Mouse (Mus musculus): ENCODE results near the gene Sec24c. TPM values are rescaled to one million over a fixed set of nuclear protein-coding genes. Genes with fewer than 3 reads are reported as not detected.

The Sec24c gene
- polyA plus RNA-seq, 1 experiment from 2014 or later = 93.3 TPM

- 35% methylated on average over 3 of the region's 3 CpGs for WGBS
- H3K4me1 ChIP-seq = peaks cover 3% of the 10 kb centered on the region
- no peaks in the 10 kb centered on the region for H3K9me3 ChIP-seq
- H3K9ac ChIP-seq = no peak overlapping the region
- no peaks in the 10 kb centered on the region for H3K27me3 ChIP-seq
- H3K27ac ChIP-seq = no peak overlapping the region
- no peaks in the 10 kb centered on the region for H3K36me3 ChIP-seq
- H3K4me2 ChIP-seq = no peak overlapping the region
- no peak overlapping the region for H3K4me3 ChIP-seq
- ATAC-seq (ENCODE audit: insufficient number of reproducible peaks, insufficient read depth, low FRiP score, low TSS enrichment, low read depth) = no peak
Observed at GRCm38 (mm10) chr14:20645547-20645946, 28.6 kb upstream of the Sec24c start.

- H3K27ac ChIP-seq = no peak overlapping the region
Observed at GRCm38 (mm10) chr14:20646381-20646780, 27.7 kb upstream of the Sec24c start.

GRCm38 (mm10) chr14:20651000-20651399 lies 23.1 kb upstream of the Sec24c start:
- H3K27ac ChIP-seq = no peak overlapping the region
- 80% methylated on average over 2 of the region's 2 CpGs for WGBS
- H3K4me3 ChIP-seq = no peak overlapping the region
- no peak overlapping the region for H3K4me2 ChIP-seq
- H3K9ac ChIP-seq = 0 out of 2 replicates have a peak overlapping the region, but pooled peaks have one; percentile 16
- no peaks in the 10 kb centered on the region for H3K4me1 ChIP-seq
- no peaks in the 10 kb centered on the region for H3K27me3 ChIP-seq
- H3K36me3 ChIP-seq = no peaks in the 10 kb centered on the region
- no peak for ATAC-seq (ENCODE audit: insufficient number of reproducible peaks, insufficient read depth, low FRiP score, low TSS enrichment, low read depth)
- H3K9me3 ChIP-seq = no peaks in the 10 kb centered on the region

More at GRCm38 (mm10) chr14:20646381-20646780, 27.7 kb upstream of the Sec24c start:
- Histone ChIP-seq H3K9me3 (no peaks in the 10 kb centered on the region), H3K4me1 (peaks cover 3% of the 10 kb centered on the region), H3K36me3 (no peaks in the 10 kb centered on the region), H3K4me3 (no peak overlapping the region), H3K27me3 (no peaks in the 10 kb centered on the region), H3K4me2 (no peak overlapping the region), H3K9ac (no peak overlapping the region)
- ATAC-seq (ENCODE audit: insufficient number of reproducible peaks, insufficient read depth, low FRiP score, low TSS enrichment, low read depth) = no peak

GRCm38 (mm10) chr14:20651722-20652256 lies 22.3 kb upstream of the Sec24c start:
- ATAC-seq (ENCODE audit: insufficient number of reproducible peaks, insufficient read depth, low FRiP score, low TSS enrichment, low read depth) = no peak

GRCm38 (mm10) chr14:20654690-20655421 lies 19.3 kb upstream of the Sec24c start:
- Histone ChIP-seq H3K4me1 (no peaks in the 10 kb centered on the region), H3K9me3 (no peaks in the 10 kb centered on the region), H3K4me2 (no peak overlapping the region), H3K9ac (no peak overlapping the region), H3K36me3 (no peaks in the 10 kb centered on the region), H3K27ac (no peak overlapping the region), H3K27me3 (no peaks in the 10 kb centered on the region), H3K4me3 (no peak overlapping the region)
- no peak for ATAC-seq (ENCODE audit: insufficient number of reproducible peaks, insufficient read depth, low FRiP score, low TSS enrichment, low read depth)
- 77% methylated on average over 9 of the region's 9 CpGs for WGBS

More at GRCm38 (mm10) chr14:20651722-20652256, 22.3 kb upstream of the Sec24c start:
- H3K4me2 ChIP-seq = no peak overlapping the region
- H3K4me3 ChIP-seq = no peak overlapping the region
- H3K27ac ChIP-seq = no peak overlapping the region
- H3K9me3 ChIP-seq = no peaks in the 10 kb centered on the region
- 59% methylated on average over 4 of the region's 4 CpGs for WGBS
- H3K27me3 ChIP-seq = no peaks in the 10 kb centered on the region
- no peaks in the 10 kb centered on the region for H3K36me3 ChIP-seq
- no peak overlapping the region for H3K9ac ChIP-seq
- H3K4me1 ChIP-seq = no peaks in the 10 kb centered on the region

GRCm38 (mm10) chr14:20655731-20656130 lies 18.4 kb upstream of the Sec24c start:
- H3K9ac ChIP-seq = no peak overlapping the region
- no peaks in the 10 kb centered on the region for H3K36me3 ChIP-seq
- H3K4me1 ChIP-seq = 0 out of 2 replicates have a peak, but pooled peaks cover 6% of the 10 kb centered on the region
- no peaks in the 10 kb centered on the region for H3K9me3 ChIP-seq
- H3K27ac ChIP-seq = no peak overlapping the region
- H3K4me2 ChIP-seq = no peak overlapping the region
- H3K27me3 ChIP-seq = no peaks in the 10 kb centered on the region
- ATAC-seq (ENCODE audit: insufficient number of reproducible peaks, insufficient read depth, low FRiP score, low TSS enrichment, low read depth) = no peak
- no peak overlapping the region for H3K4me3 ChIP-seq
- WGBS = 51% methylated on average over 9 of the region's 9 CpGs

- Histone ChIP-seq H3K4me3 (no peak within 1 kb of the TSS), H3K27me3 (no peaks in the 10 kb centered on the region), H3K36me3 (no peaks in the 10 kb centered on the region), H3K4me1 (0 out of 2 replicates have a peak, but pooled peaks cover 6% of the 10 kb centered on the region), H3K27ac (no peak within 1 kb of the TSS), H3K9ac (no peak within 1 kb of the TSS), H3K9me3 (no peaks in the 10 kb centered on the region), H3K4me2 (no peak within 1 kb of the TSS)
- WGBS = 36% methylated on average over 11 of the region's 11 CpGs
- ATAC-seq (ENCODE audit: insufficient number of reproducible peaks, insufficient read depth, low FRiP score, low TSS enrichment, low read depth) = no peak
Observed at GRCm38 (mm10) chr14:20656361-20656760, 17.7 kb upstream of the Sec24c start, which contains the start of gene Myoz1. Myoz1 (minus strand) TSS chr14:20656540.

GRCm38 (mm10) chr14:20658326-20658725 lies 15.8 kb upstream of the Sec24c start:
- no peak overlapping the region for H3K4me3 ChIP-seq
- ATAC-seq (ENCODE audit: insufficient number of reproducible peaks, insufficient read depth, low FRiP score, low TSS enrichment, low read depth) = no peak

GRCm38 (mm10) chr14:20658902-20659301 lies 15.2 kb upstream of the Sec24c start:
- Histone ChIP-seq H3K27ac (no peak overlapping the region), H3K9me3 (no peaks in the 10 kb centered on the region), H3K4me1 (peaks cover 17% of the 10 kb centered on the region), H3K27me3 (no peaks in the 10 kb centered on the region; the same call in 1 of the 2 replicates), H3K36me3 (no peaks in the 10 kb centered on the region), H3K4me2 (no peak overlapping the region), H3K9ac (no peak overlapping the region), H3K4me3 (no peak overlapping the region)
- ATAC-seq (ENCODE audit: insufficient number of reproducible peaks, insufficient read depth, low FRiP score, low TSS enrichment, low read depth) = no peak
- WGBS = 89% methylated on average over 6 of the region's 6 CpGs

More at GRCm38 (mm10) chr14:20658326-20658725, 15.8 kb upstream of the Sec24c start:
- Histone ChIP-seq H3K4me2 (no peak overlapping the region), H3K4me1 (peaks cover 17% of the 10 kb centered on the region), H3K36me3 (no peaks in the 10 kb centered on the region), H3K9me3 (no peaks in the 10 kb centered on the region), H3K9ac (no peak overlapping the region), H3K27ac (no peak overlapping the region), H3K27me3 (no peaks in the 10 kb centered on the region; the same call in 1 of the 2 replicates)

- H3K4me1 ChIP-seq = peaks cover 17% of the 10 kb centered on the region
- no peaks in the 10 kb centered on the region for H3K36me3 ChIP-seq
- no peaks in the 10 kb centered on the region for H3K9me3 ChIP-seq
- H3K9ac ChIP-seq = no peak overlapping the region
- H3K4me2 ChIP-seq = no peak overlapping the region
- WGBS = 95% methylated on average over 7 of the region's 7 CpGs
- no peak for ATAC-seq (ENCODE audit: insufficient number of reproducible peaks, insufficient read depth, low FRiP score, low TSS enrichment, low read depth)
- H3K4me3 ChIP-seq = no peak overlapping the region
- H3K27ac ChIP-seq = no peak overlapping the region
- no peaks in the 10 kb centered on the region; the same call in 1 of the 2 replicates for H3K27me3 ChIP-seq
Observed at GRCm38 (mm10) chr14:20659687-20660086, 14.4 kb upstream of the Sec24c start.

GRCm38 (mm10) chr14:20660827-20661660 lies 13.1 kb upstream of the Sec24c start:
- 2% methylated on average over 52 of the region's 52 CpGs for WGBS
- peak; percentile 76 for ATAC-seq (ENCODE audit: insufficient number of reproducible peaks, insufficient read depth, low FRiP score, low TSS enrichment, low read depth)
- no peaks in the 10 kb centered on the region for H3K9me3 ChIP-seq

More at GRCm38 (mm10) chr14:20660827-20661660, 13.1 kb upstream of the Sec24c start:
- peak overlapping the region; percentile 72 for H3K4me3 ChIP-seq
- peaks cover 17% of the 10 kb centered on the region for H3K4me1 ChIP-seq
- peak overlapping the region; percentile 91 for H3K4me2 ChIP-seq
- H3K9ac ChIP-seq = peak overlapping the region; percentile 88
- peak overlapping the region; percentile 94 for H3K27ac ChIP-seq
- no peaks in the 10 kb centered on the region for H3K36me3 ChIP-seq
- H3K27me3 ChIP-seq = peaks cover 4% of the 10 kb centered on the region

Measured in embryonic facial prominence, embryonic 13.5 days (tissue).